Mouse (Mus musculus) spleen, postnatal 14 days (tissue): ENCODE results near the gene Hoxc12.
A peak's percentile ranks its signal among the peaks of the same experiment; 100 is the strongest.

ENCODE experiments used
- DNase-seq, 2 experiments: peaks; one replicate each; pipeline ENCODE4 v3.0.0; 2021 to 2022; ENCODE audit warnings: low spot score in 2 of 2

Hoxc12 gene

GRCm38 (mm10) chr15:102965003-102965891, 28.7 kb downstream of the Hoxc12 start:
- DNase-seq: no peak

DNA sequence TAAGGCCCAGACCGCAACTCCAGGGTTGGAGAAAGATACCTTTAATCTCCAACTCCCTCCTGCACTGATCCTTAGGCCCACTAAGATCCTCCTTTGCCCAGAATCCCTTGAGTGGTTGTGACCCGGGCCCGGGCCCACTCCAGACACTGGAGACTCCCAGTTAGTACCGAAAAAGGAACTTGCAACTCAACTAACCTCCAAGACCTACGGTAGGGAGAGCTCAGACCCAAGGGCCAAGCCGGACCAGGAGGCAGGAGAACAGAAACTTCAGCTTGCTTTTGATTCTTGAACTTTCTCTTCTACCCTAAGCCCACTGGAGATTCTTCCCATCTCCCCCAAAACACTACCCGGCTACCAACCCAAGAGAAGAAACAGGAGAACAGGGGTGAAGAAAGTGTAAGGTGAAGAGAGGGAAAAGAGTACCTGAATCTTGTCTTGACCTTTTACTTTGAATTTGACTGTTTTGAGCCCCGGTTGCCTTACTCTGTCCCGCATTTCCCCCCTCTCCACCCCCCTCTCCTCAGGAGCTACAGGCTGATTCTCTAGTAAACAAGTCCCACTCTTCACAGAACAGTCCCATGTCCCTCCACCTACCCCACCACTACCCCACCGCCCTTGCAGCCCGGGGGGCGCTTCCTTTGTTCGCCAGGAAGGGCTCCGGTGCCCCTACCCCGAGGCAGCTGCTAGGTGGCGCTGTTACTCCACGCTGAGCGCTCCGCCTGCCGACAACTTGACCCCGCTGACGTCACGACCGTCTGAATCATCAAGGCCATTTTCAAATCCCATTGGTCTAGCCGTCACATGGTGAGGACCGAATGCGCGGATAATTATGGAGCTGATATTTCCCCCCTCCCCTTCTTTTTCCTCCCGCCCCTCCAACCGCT, 29.6 kb downstream of the Hoxc12 start:
- DNase-seq: peak in 1 of 2 experiments; percentile 44

DNA sequence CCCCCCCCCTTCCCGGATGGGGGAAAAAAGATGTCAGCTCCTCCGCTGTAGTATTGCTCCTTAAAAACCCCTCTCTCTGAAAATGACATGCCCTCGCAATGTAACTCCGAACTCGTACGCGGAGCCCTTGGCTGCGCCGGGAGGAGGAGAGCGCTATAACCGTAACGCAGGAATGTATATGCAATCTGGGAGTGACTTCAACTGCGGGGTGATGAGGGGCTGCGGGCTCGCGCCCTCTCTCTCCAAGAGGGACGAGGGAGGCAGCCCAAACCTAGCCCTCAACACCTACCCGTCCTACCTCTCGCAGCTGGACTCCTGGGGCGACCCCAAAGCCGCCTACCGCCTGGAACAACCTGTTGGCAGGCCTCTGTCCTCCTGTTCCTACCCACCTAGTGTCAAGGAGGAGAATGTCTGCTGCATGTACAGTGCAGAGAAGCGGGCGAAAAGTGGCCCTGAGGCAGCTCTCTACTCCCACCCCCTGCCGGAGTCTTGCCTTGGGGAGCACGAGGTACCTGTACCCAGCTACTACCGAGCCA, 30.3 kb downstream of the Hoxc12 start, which contains the start of gene Hoxc10:
Gene Hoxc10, plus strand, starts transcription at position 21 of the 536 bp plus-strand sequence.
- DNase-seq: no peak

- no peak for DNase-seq
These were observed 30.7 kb downstream of the Hoxc12 start, which contains the start of gene Hoxc5 for GRCm38 (mm10) chr15:102967312-102967510. Gene Hoxc5, plus strand, starts transcription at chr15:102967443.

- no peak for DNase-seq
These were observed 31.2 kb downstream of the Hoxc12 start for GRCm38 (mm10) chr15:102967511-102968397.

- DNase-seq: no peak
These were observed 32.7 kb downstream of the Hoxc12 start for GRCm38 (mm10) chr15:102969296-102969695.

- no peak for DNase-seq
These were observed 34.2 kb downstream of the Hoxc12 start for GRCm38 (mm10) chr15:102970740-102971139.

- DNase-seq: no peak
These were observed 35.7 kb downstream of the Hoxc12 start for GRCm38 (mm10) chr15:102972254-102972653.

DNA sequence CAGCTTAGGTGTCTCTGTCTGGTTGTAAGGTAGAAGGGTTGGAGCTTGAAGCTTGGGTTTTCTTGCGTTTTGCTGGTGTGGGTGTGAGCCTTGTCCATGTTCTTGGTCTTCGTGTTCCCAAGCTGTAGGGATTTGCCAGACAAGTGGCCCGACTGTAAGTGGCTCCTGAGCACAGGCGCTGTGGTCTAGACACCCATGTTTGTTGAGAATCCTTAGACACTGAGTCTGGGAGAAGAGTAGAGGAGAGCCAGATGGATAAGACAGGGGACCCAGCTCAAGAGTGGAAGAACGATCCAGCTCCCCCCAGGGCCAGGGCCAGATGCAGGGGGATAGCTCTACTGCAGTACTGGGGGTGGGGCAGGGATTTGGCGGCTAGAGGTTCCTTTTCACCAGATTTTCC, 36.2 kb downstream of the Hoxc12 start:
- DNase-seq: no peak

DNA sequence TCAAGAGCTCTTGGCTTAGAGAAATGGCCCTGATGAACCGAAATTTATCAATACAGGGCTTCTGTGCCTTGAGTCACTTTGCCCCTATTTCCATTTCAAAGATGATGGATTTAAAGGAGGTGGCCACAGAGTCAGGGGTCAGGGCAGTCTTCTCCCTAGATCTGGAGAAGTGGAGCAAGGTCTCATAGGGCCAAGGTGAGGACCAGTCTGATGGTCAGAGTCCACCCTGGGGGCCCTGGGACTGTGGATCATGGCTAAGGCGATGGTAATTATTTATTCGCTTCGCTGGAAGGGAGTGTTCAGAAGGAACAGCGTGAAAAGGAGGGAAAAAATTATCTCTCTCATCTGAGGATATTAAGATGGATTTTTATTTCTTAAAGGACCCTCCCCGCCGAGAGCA, 38.5 kb downstream of the Hoxc12 start:
- no peak for DNase-seq

DNA sequence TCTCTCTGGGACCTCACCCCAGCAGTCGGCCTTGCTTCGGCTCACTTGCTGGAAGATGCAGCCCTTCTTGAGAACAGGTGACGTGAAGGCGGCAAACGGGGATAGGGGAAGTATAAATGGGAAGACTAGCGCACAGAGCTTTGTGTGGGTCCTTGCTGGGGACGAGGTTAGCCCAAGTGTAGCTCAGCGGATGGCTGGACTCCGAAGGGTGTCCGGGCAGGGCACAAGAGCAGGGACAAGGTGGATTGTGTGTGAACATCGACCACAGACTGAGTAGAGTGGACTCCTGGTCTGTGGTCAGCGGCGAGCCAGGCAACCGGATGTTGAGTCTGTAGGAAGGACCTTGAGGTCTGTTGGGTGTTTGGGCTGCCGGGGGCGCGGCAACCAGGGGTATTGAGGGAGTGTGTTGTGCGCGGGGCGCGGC, 39.1 kb downstream of the Hoxc12 start:
- DNase-seq: no peak

DNA sequence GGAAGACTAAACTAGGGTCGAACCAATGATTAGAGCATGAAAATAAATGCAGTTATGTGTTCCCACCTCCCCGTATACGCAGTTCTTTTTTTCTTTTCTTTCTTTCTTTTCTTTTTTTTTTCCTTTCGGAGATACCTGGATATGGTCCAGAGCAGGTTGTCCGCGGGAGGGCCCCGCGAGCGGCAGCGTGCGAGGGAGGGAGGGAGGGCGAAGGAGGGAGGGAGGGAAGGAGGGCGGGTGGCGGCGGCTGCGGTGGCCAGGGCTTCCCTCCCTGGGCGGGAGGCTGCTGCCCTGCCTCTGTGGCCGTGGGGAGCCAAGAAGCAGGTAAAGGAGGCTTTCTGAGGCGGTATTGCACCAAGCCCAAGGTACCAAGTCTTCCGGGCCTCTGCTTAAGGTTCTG, 39.6 kb downstream of the Hoxc12 start, which contains the start of gene Hoxc9:
Gene Hoxc9, plus strand, starts transcription at position 269 of the 400 bp plus-strand sequence.
- no peak for DNase-seq

DNA sequence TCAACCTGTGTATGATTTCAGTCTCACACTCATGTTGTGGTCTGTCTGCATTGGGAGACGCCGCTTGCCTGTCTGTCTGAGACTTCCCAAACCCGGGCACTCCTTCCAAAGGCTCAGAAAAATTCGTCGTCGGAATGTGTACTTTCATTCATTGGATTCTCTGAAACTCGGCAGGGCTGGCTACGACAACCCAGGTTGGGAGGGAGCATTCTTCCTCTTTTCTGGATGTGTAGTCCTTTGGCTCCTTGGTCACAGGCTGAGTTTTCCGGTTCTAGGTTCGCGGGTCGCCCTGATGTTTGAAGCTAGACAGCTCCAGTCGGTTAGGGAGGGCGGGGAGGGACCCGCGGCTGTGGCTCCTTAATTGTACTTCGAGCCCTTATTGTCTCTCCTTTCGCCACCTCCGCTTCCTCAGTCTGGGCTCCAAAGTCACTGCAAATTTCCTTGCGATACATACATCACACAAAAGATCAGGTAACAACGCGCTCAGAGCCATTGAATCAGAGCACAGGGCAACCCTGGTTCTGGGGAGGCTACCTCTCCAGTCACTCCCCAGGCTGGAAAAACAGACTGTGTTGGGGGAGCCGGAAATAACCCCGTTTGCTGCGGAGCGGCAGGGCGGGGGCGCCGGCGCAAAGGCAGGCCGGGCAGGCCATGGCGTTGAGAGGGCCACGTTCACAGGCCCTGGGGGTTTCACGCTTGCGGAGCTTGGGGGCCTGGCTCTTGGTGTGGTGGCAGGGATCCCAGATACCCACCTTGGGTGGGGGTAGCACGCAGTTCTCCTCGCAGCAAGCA, 40.3 kb downstream of the Hoxc12 start:
- DNase-seq: no peak

GRCm38 (mm10) chr15:102977423-102977974, 40.9 kb downstream of the Hoxc12 start:
- no peak for DNase-seq

- no peak for DNase-seq
These were observed 42.3 kb downstream of the Hoxc12 start for GRCm38 (mm10) chr15:102978615-102979515.

DNA sequence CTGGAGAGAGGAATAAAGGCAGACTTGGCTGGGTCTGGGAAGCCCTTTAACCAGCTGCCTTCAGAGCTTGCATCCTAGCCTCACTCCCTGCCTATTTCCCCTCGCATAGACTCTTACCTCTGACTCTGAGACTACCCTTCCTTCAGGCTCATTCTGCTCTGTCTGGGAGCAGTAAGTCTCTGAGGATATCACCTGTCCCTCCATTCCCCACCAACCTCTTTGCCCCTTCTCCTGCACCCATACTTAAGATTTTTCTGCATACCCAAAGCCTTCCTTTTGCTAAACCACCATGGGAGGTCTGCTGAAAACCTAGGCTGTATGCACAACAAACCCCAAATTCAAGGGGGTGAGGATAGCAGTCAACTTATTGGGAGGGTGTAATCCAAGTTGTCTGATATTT, 43.4 kb downstream of the Hoxc12 start:
- no peak for DNase-seq

DNA sequence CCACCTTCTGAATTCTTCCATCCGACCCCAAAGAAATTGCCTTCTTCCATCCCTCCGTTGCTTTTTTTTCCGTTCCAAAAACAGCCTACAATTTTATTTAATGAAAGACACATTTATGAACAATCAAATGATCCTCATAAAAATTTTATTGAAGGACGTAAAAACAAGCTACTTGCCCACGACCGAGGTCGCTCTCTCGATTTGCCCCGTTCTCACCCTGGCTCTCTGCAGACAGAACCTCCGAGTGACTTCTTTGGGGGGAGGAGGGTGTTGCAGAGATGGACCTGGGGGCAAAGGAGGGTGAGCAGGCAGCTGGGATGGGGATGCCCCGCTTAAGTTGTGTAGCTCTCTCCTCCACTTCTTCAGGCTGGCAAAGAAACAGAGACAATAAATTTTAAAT, 43.8 kb downstream of the Hoxc12 start:
- no peak for DNase-seq

DNA sequence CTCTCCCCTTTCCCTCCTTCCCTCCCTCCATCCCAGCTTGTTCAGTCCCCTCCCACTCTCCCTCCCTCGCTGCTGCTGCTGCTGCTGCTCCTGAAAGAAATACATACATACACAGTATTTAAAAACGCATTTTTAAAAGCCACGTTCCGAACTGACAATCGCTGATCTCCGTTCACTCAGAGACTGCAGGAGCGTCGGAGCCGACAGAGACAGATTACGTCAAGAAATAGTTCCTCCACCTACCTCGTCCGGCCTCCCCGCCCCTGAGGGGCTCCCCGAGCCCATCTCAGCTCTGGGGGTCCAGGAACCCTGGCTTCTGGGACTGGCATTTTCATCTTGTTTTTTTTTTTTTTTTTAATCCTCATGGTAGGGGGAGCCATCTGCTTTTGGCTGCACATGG, 44.4 kb downstream of the Hoxc12 start:
- no peak for DNase-seq
